Mouse (Mus musculus) hindbrain, embryonic 14.5 days (tissue): ENCODE results near the gene Plekhj1. TPM values are rescaled to one million over a fixed set of nuclear protein-coding genes. Genes with fewer than 3 reads are reported as not detected.
A peak's percentile ranks its signal among the peaks of the same experiment; 100 is the strongest.

Source experiments
- ATAC-seq: fragments of 200-750 bp; cut with Nextera tagmentation; 2 replicates; pipeline ENCODE4 v1.8.0; 2017; ENCODE audit warnings: moderate number of reproducible peaks, mild to moderate bottlenecking, moderate TSS enrichment, moderate library complexity; ENCODE audit not compliant: low FRiP score
- DNase-seq: peaks from one replicate; pipeline ENCODE4 v3.0.0-alpha.2; 2015; ENCODE audit warnings: low spot score
- H3K27ac ChIP-seq: fragments of 300-500 bp; sonication (generic); 2 replicates; pipeline ENCODE4 v1.5.1; 2014; ENCODE audit warnings: mild to moderate bottlenecking, moderate library complexity
- H3K27me3 ChIP-seq: fragments of 300-500 bp; sonication (generic); 2 replicates; pipeline ENCODE4 v1.6.1; 2014; ENCODE audit warnings: mild to moderate bottlenecking, low read length, mixed read lengths; ENCODE audit not compliant: control insufficient read depth, insufficient read depth
- H3K36me3 ChIP-seq: fragments of 300-500 bp; sonication (generic); replicated peaks from 2 replicates; pipeline ENCODE4 v1.6.1; 2014; ENCODE audit not compliant: control insufficient read depth, insufficient read depth
- H3K4me1 ChIP-seq: fragments of 300-500 bp; sonication (generic); replicated peaks from 2 replicates; pipeline ENCODE4 v1.6.1; 2014; ENCODE audit warnings: antibody characterized with exemption, low read length, mixed read lengths; ENCODE audit not compliant: control insufficient read depth, insufficient read depth
- H3K4me2 ChIP-seq: fragments of 300-500 bp; sonication (generic); replicated peaks from 2 replicates; pipeline ENCODE4 v1.6.1; 2014; ENCODE audit warnings: mild to moderate bottlenecking, moderate library complexity
- H3K4me3 ChIP-seq: fragments of 300-500 bp; sonication (generic); replicated peaks from 2 replicates; pipeline ENCODE4 v1.5.1; 2014; ENCODE audit warnings: mild to moderate bottlenecking, low read length
- H3K9ac ChIP-seq: fragments of 300-500 bp; sonication (generic); 2 replicates; pipeline ENCODE4 v1.6.1; 2014
- H3K9me3 ChIP-seq: fragments of 300-500 bp; sonication (generic); 2 replicates; pipeline ENCODE4 v1.6.1; 2016; ENCODE audit warnings: low read length; ENCODE audit not compliant: control insufficient read depth
- WGBS: fragments of 180-500 bp; shearing (Covaris S2); extraction: QIAGEN DNeasy Blood & Tissue Kit; methylation state at CpG from one replicate; pipeline ENCODE4 v1.1.7; 2014; 5-methylcytosine and 5-hydroxymethylcytosine counted together
- polyA plus RNA-seq: library from polyadenylated mRNA; unstranded; fragments of >200 nt; fragmentation: Nextera tagmentation; extraction: Ambion mirVana; gene quantifications from 2 replicates; pipeline ENCODE4 v1.2.1, GENCODE M21; 2014

Plekhj1 gene
- polyA plus RNA-seq, 1 experiment from 2014 or later = 123 TPM

GRCm38 (mm10) chr10:80808099-80808984 is 9.9 kb upstream of the Plekhj1 start:
- Histone ChIP-seq H3K9me3 (no peaks in the 10 kb centered on the region), H3K27me3 (peaks cover 18% of the 10 kb centered on the region), H3K27ac (no peak overlapping the region), H3K4me2 (peak overlapping the region; percentile 98), H3K4me3 (0 out of 2 replicates have a peak overlapping the region, but pooled peaks have one; percentile 1), H3K9ac (peak overlapping the region; percentile 0; the same call in 1 of the 2 replicates), H3K4me1 (peaks cover 16% of the 10 kb centered on the region), H3K36me3 (peaks cover 22% of the 10 kb centered on the region)
- 18% methylated on average over 40 of the region's 40 CpGs for WGBS
- DNase-seq = no peak
- ATAC-seq = no peak

GRCm38 (mm10) chr10:80807057-80807627 is 8.7 kb upstream of the Plekhj1 start:
- DNase-seq = peak; percentile 78
- H3K4me2 ChIP-seq = peak overlapping the region; percentile 98
- ATAC-seq = peak; percentile 81
- H3K36me3 ChIP-seq = peaks cover 34% of the 10 kb centered on the region
- peak overlapping the region; percentile 46 for H3K4me3 ChIP-seq
- H3K9ac ChIP-seq = peak overlapping the region; percentile 80
- peaks cover 18% of the 10 kb centered on the region for H3K27me3 ChIP-seq
- H3K4me1 ChIP-seq = peaks cover 16% of the 10 kb centered on the region
- peak overlapping the region; percentile 86 for H3K27ac ChIP-seq
- WGBS = under 1% methylated on average over 55 of the region's 58 CpGs
- H3K9me3 ChIP-seq = no peaks in the 10 kb centered on the region

- H3K9me3 ChIP-seq = no peaks in the 10 kb centered on the region
- peak overlapping the region; percentile 86 for H3K27ac ChIP-seq
- H3K4me1 ChIP-seq = peaks cover 16% of the 10 kb centered on the region
- WGBS = 34% methylated on average over 34 of the region's 34 CpGs
- peak overlapping the region; percentile 80 for H3K9ac ChIP-seq
- H3K27me3 ChIP-seq = peaks cover 18% of the 10 kb centered on the region
- DNase-seq (no peak), ATAC-seq (peak; percentile 9; the same call in 1 of the 2 replicates)
- peak overlapping the region; percentile 98 for H3K4me2 ChIP-seq
- peak overlapping the region; percentile 46 for H3K4me3 ChIP-seq
- peaks cover 40% of the 10 kb centered on the region for H3K36me3 ChIP-seq
These were observed 8.1 kb upstream of the Plekhj1 start for GRCm38 (mm10) chr10:80806341-80807056.

- peaks cover 16% of the 10 kb centered on the region for H3K4me1 ChIP-seq
- H3K4me3 ChIP-seq = no peak overlapping the region
- no peaks in the 10 kb centered on the region for H3K9me3 ChIP-seq
- WGBS = 17% methylated on average over 3 of the region's 3 CpGs
- no peak overlapping the region for H3K9ac ChIP-seq
- peak; percentile 28; the same call in 1 of the 2 replicates for ATAC-seq
- no peak overlapping the region for H3K27ac ChIP-seq
- peaks cover 46% of the 10 kb centered on the region for H3K36me3 ChIP-seq
- H3K27me3 ChIP-seq = peaks cover 18% of the 10 kb centered on the region
- H3K4me2 ChIP-seq = 0 out of 2 replicates have a peak overlapping the region, but pooled peaks have one; percentile 98
- DNase-seq = peak; percentile 68
These were observed 7.5 kb upstream of the Plekhj1 start for GRCm38 (mm10) chr10:80805925-80806324.

- no peak overlapping the region for H3K9ac ChIP-seq
- ATAC-seq = no peak
- WGBS = 82% methylated on average over 5 of the region's 5 CpGs
- peaks cover 16% of the 10 kb centered on the region for H3K4me1 ChIP-seq
- peaks cover 16% of the 10 kb centered on the region for H3K27me3 ChIP-seq
- no peaks in the 10 kb centered on the region for H3K9me3 ChIP-seq
- no peak overlapping the region for H3K4me2 ChIP-seq
- no peak for DNase-seq
- peaks cover 52% of the 10 kb centered on the region for H3K36me3 ChIP-seq
- no peak overlapping the region for H3K27ac ChIP-seq
- no peak overlapping the region for H3K4me3 ChIP-seq
These were observed 6.9 kb upstream of the Plekhj1 start for GRCm38 (mm10) chr10:80805322-80805721.

- H3K9me3 ChIP-seq = no peaks in the 10 kb centered on the region
- 70% methylated on average over 6 of the region's 6 CpGs for WGBS
- no peak within 1 kb of the TSS for H3K4me3 ChIP-seq
- peaks cover 19% of the 10 kb centered on the region for H3K4me1 ChIP-seq
- no peak for ATAC-seq
- H3K4me2 ChIP-seq = no peak within 1 kb of the TSS
- H3K36me3 ChIP-seq = peaks cover 52% of the 10 kb centered on the region
- DNase-seq = no peak
- no peak within 1 kb of the TSS for H3K27ac ChIP-seq
- H3K27me3 ChIP-seq = peaks cover 12% of the 10 kb centered on the region
- no peak within 1 kb of the TSS for H3K9ac ChIP-seq
These were observed 6.5 kb upstream of the Plekhj1 start, which contains the start of gene Amh for GRCm38 (mm10) chr10:80804916-80805315. Gene Amh (plus strand): TSS chr10:80805243.

GRCm38 (mm10) chr10:80804340-80804739 is 5.9 kb upstream of the Plekhj1 start:
- Histone ChIP-seq H3K4me1 (peaks cover 25% of the 10 kb centered on the region), H3K27ac (no peak overlapping the region), H3K9ac (no peak overlapping the region), H3K36me3 (peaks cover 52% of the 10 kb centered on the region), H3K27me3 (peaks cover 7% of the 10 kb centered on the region), H3K9me3 (no peaks in the 10 kb centered on the region), H3K4me2 (no peak overlapping the region), H3K4me3 (no peak overlapping the region)
- 92% methylated on average over 2 of the region's 2 CpGs for WGBS
- DNase-seq (no peak), ATAC-seq (no peak)

GRCm38 (mm10) chr10:80802996-80803395 is 4.6 kb upstream of the Plekhj1 start:
- Histone ChIP-seq H3K4me2 (no peak overlapping the region), H3K4me1 (peaks cover 24% of the 10 kb centered on the region), H3K27ac (no peak overlapping the region), H3K4me3 (no peak overlapping the region), H3K9ac (no peak overlapping the region), H3K9me3 (no peaks in the 10 kb centered on the region), H3K36me3 (peaks cover 52% of the 10 kb centered on the region), H3K27me3 (no peaks in the 10 kb centered on the region)
- WGBS = 89% methylated on average over 3 of the region's 3 CpGs
- DNase-seq = no peak
- ATAC-seq = no peak
